Comparison of ENCODE assay signal across 8 mouse cellular contexts in the genomic region with DNA sequence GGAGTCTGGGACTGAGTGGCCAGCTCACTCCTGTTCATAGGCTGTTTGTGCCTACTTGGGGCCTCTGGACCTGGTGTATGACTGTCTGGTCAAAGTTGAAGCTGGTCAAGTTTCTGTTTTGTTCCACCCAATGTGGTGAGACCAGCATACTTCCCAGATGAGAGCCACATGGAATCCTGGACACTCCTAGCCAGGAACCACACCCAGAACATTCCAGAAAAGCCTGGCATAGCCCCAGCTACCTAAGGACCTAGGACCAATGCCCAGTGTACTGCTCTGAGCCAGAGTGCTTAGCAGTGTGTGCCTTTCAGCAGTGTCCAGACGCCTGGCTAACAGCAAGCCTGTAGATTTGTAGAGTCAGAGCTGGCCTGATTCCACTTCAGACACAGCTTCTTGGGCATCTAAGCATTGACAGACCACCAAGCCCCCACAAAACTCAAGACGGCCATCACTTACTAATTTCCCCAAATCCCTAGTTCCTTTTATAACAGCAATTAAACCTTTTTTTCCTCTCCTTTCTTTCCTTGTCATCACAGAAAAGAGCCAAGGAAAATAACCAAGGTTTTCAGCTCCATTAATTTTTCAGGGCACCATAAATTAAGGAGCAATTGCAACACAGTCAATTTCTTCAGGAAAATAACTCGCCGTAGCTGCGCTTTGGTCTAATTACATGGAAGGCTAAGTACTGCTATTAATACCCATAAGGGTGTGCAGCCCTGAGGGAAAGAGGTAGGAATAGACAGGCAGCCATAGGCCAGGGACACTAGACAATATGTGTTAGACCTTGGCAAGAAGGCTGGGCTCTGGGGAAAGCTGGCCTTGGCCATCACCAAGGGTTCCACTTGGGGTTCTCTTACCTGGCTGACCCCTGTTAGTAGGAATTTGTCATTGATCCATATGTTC.
A peak's percentile ranks its signal among the peaks of the same experiment; 100 is the strongest.
DNase-seq lines count a peak whose midpoint lies in the region.

No protein-coding gene starts in this region.

- DNase-seq in 3T3-L1 (ENCODE audit: low read depth, low spot score) = peak; percentile 100
- DNase-seq in brain, adult 2 months (ENCODE audit: low read depth, low spot score) = peak; percentile 37
- DNase-seq in heart, adult 9 months (ENCODE audit: low spot score in 2 of 2) = peak; percentile 66 to 76
- peak; percentile 71 to 82 for DNase-seq in kidney, postnatal 25 days
- no peak for DNase-seq in c-Kit-positive CD71-positive TER-119-positive erythroid progenitor cells, embryonic 14.5 days (ENCODE audit: low spot score)
- no peak for DNase-seq in frontal cortex, postnatal 36 days (ENCODE audit: low spot score in 2 of 2)
- DNase-seq in thymus, postnatal 10 days (ENCODE audit: low spot score in 2 of 2) = no peak
- DNase-seq in spleen, postnatal 14 days (ENCODE audit: low spot score in 2 of 2) = no peak

Comparison
In these comparisons a context has a peak if more than half of its experiments do, and no peak if none do; other contexts are left out.
1. DNase-seq: peak in 3T3-L1 (single experiment), brain, adult 2 months (single experiment), heart, adult 9 months (2 of 2) and kidney, postnatal 25 days (2 of 2); none in c-Kit-positive CD71-positive TER-119-positive erythroid progenitor cells, embryonic 14.5 days (single experiment), frontal cortex, postnatal 36 days (0 of 2), thymus, postnatal 10 days (0 of 2) and spleen, postnatal 14 days (0 of 2).